Comparison of ENCODE assay signal across 40 mouse cellular contexts in genomic region chr5:11416691-11417090, GRCm38 (mm10). TPM values are rescaled to one million over a fixed set of nuclear protein-coding genes. Genes with fewer than 3 reads are reported as not detected.
"Had no signal": no experiment of that assay in that cellular context is flagged by ENCODE, and none has a peak within 500 bp of the region (broad histone marks: within the 10 kb centered on the region; RNA-seq: fewer than 3 reads in every experiment).

No protein-coding gene starts in this region.

RNA-seq across cellular contexts. Expression of gene Gm8897, which starts 0.5 kb away (rescaled TPM):
- total RNA-seq: left cerebral cortex, adult 8-10 months; left cerebral cortex, postnatal 10 days; left cerebral cortex, postnatal 14 days; left cerebral cortex, postnatal 25 days; left cerebral cortex, postnatal 36 days; left cerebral cortex, postnatal 4 days; liver, adult 2 months; megakaryocyte progenitor cell, adult 5-6 weeks; megakaryocyte, adult 5-6 weeks; megakaryocyte-erythroid progenitor cell, adult 5-6 weeks; midbrain, postnatal 0 days; monocyte, adult 5-6 weeks had no signal
- polyA plus RNA-seq: limb, embryonic 10.5 days; limb, embryonic 11.5 days; limb, embryonic 12.5 days; limb, embryonic 13.5 days; limb, embryonic 14.5 days; limb, embryonic 15.5 days; liver, adult 2 months; liver, embryonic 11.5 days; liver, embryonic 12.5 days; liver, embryonic 13.5 days; liver, embryonic 14.5 days; liver, embryonic 15.5 days; liver, embryonic 16.5 days; liver, postnatal 0 days; lung, adult 2 months; lung, embryonic 14.5 days; lung, embryonic 15.5 days; lung, embryonic 16.5 days; lung, postnatal 0 days; macrophage; midbrain, embryonic 10.5 days; midbrain, embryonic 11.5 days; midbrain, embryonic 12.5 days; midbrain, embryonic 13.5 days; midbrain, embryonic 14.5 days; midbrain, embryonic 15.5 days; midbrain, embryonic 16.5 days; midbrain, postnatal 0 days; myocyte; neural tube, embryonic 11.5 days had no signal
